Mouse (Mus musculus) lung, adult 2 months (tissue): Measurements from ENCODE around the gene Mat2a.

Source experiments
- CTCF ChIP-seq: fragments of 200-500 bp; IDR thresholded peaks from 2 replicates; pipeline ENCODE4 v1.5.1; 2011; ENCODE audit warnings: mild to moderate bottlenecking, low read length, control low read depth; ENCODE audit not compliant: insufficient read depth
- POLR2A ChIP-seq: fragments of 200-500 bp; IDR thresholded peaks from 2 replicates; pipeline ENCODE4 v1.6.1; 2011; ENCODE audit warnings: low read depth, mild to moderate bottlenecking, control low read depth, low read length, borderline replicate concordance; ENCODE audit errors: extremely low read depth

DNA sequence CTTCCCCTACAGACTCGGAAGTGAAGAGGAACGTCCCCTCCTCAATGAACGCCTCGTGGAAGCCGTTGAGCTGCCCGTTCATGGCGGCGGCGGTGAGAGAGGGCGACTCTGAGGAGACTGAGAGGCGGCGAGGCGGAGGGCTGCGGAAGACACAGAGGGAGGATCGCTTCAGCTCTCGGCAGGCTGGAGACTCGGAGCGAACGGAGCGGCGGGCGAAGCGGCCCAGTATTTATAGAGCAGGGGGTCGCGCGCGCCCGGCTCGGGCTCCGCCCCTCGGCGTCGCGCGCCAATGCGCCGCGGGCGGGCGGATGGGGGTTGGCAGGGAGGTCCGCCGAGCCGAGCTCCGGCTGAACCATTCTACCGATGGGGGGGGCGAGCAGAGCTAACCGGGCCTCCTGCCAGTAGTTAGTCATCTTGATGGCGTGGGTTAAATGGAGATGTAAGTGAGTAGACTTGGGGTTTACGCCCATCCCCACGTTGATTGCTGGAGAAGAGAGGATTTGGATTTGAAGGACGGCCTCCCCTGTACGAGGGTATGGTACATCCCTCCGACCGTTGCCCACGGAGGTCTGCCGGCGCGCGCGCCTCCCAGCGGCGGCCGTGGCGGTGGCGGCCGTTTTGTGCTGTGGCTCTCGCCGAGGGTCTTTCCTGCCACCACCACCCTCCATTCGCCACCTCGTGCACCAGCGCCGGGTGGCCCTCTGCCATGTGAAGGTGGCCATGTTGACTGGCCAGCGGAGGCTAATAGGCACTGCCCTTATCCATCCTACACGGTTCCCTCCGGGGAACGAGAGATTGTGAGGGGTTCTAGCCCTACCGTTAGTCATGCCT, at the start of gene Mat2a:
- TF ChIP-seq POLR2A, result peak; percentile 99
- TF ChIP-seq CTCF, result peak; percentile 32; the same call in 1 of the 2 replicates
